Mouse (Mus musculus): ENCODE data around the gene Osbp. TPM values are rescaled to one million over a fixed set of nuclear protein-coding genes. Genes with fewer than 3 reads are reported as not detected.

Gene Osbp
- polyA plus RNA-seq, 1 experiment from 2014 or later, result 7.6 TPM

DNA sequence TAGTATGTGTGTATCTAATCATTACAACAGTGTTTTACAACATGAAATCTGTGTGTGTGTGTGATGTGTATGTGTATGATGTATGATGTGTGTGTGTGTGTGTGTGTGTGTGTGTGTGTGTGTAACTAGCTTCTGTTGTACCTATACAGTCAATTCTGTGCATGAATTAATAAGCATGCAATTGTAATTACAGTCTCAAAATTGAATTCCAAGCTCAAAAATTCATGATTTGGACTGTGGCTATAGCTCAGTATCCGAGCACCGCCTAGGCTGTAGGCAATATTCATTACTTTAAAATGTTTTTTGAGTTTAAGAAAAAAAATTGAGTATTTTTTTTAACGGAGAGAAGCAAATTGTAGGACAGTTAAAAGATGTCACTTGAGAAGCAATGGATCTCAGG, 35.9 kb downstream of the Osbp start:
- no peak overlapping the region for H3K9ac ChIP-seq (replicated peaks; ENCODE audit: low read depth, low read length)

DNA sequence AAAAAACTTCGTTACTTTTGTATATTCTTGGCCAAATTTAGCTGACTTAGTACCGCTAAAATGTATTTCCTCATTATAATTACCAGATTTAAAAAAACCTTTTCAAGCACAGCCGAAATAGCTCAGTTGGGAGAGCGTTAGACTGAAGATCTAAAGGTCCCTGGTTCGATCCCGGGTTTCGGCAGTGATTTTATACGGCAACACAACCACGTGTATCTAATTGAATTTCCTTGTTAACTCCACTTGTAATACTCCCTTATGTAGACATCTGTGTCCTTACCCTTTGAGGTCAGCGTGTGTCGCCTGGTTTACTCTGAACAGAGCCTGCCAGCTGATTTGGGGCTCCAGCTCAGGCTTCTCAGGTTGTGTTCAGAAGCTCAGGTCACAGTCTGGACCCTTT, 36.4 kb downstream of the Osbp start:
- no peak; the same call in 1 of the 2 replicates for ATAC-seq (ENCODE audit: low read depth)
- Histone ChIP-seq H3K27ac (ENCODE audit: low read depth, low read length) (no peak overlapping the region), H3K27me3 (ENCODE audit: control insufficient read depth, insufficient read depth, low read length) (no peaks in the 10 kb centered on the region), H3K36me3 (ENCODE audit: control insufficient read depth, insufficient read depth, low read length) (no peaks in the 10 kb centered on the region), H3K9ac (replicated peaks; ENCODE audit: low read depth, low read length) (no peak overlapping the region), H3K4me1 (ENCODE audit: control insufficient read depth, insufficient read depth, low read length) (peaks cover 9% of the 10 kb centered on the region; the same call in 1 of the 2 replicates), H3K4me3 (ENCODE audit: low read depth, low read length) (no peak overlapping the region), H3K4me2 (ENCODE audit: low read depth, low read length) (peak overlapping the region; percentile 31; the same call in 1 of the 2 replicates), H3K9me3 (ENCODE audit: control insufficient read depth, low read length) (no peaks in the 10 kb centered on the region)
- WGBS, result 5% methylated on average over 11 of the region's 11 CpGs

More for the DNA sequence above, 35.9 kb downstream of the Osbp start:
- H3K9me3 ChIP-seq (ENCODE audit: control insufficient read depth, low read length), result no peaks in the 10 kb centered on the region
- 35% methylated on average over 3 of the region's 3 CpGs for whole genome bisulfite sequencing
- H3K4me3 ChIP-seq (ENCODE audit: low read depth, low read length), result no peak overlapping the region
- no peaks in the 10 kb centered on the region for H3K27me3 ChIP-seq (ENCODE audit: control insufficient read depth, insufficient read depth, low read length)
- ATAC-seq (ENCODE audit: low read depth), result no peak
- no peak overlapping the region for H3K4me2 ChIP-seq (ENCODE audit: low read depth, low read length)
- no peaks in the 10 kb centered on the region for H3K36me3 ChIP-seq (ENCODE audit: control insufficient read depth, insufficient read depth, low read length)
- no peak overlapping the region for H3K27ac ChIP-seq (ENCODE audit: low read depth, low read length)
- peaks cover 7% of the 10 kb centered on the region; the same call in 1 of the 2 replicates for H3K4me1 ChIP-seq (ENCODE audit: control insufficient read depth, insufficient read depth, low read length)

DNA sequence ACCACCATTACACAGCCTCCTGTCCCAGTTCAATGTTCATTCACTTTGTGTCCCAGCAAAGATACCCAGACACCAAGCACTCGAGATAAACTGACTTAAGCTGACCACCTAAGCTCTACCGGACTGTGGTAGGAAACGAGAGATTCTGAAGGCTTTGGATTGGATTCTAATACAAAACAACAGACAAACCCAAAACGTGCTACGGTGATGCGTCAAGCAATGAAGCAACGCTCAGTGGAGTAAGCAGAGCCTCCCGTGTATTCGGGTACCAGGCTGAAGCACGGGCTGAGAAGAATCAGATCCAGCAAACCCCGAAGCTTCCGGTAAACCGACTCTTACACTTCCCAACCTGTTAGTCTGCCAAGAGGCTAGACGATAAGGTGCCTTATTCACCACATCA, 37.0 kb downstream of the Osbp start:
- ATAC-seq (ENCODE audit: low read depth), result no peak
- H3K4me2 ChIP-seq (ENCODE audit: low read depth, low read length), result peak overlapping the region; percentile 16; the same call in 1 of the 2 replicates
- peaks cover 9% of the 10 kb centered on the region; the same call in 1 of the 2 replicates for H3K4me1 ChIP-seq (ENCODE audit: control insufficient read depth, insufficient read depth, low read length)
- no peak overlapping the region for H3K4me3 ChIP-seq (ENCODE audit: low read depth, low read length)
- no peak overlapping the region for H3K9ac ChIP-seq (replicated peaks; ENCODE audit: low read depth, low read length)
- H3K9me3 ChIP-seq (ENCODE audit: control insufficient read depth, low read length), result no peaks in the 10 kb centered on the region
- WGBS, result 55% methylated on average over 14 of the region's 14 CpGs
- no peaks in the 10 kb centered on the region for H3K36me3 ChIP-seq (ENCODE audit: control insufficient read depth, insufficient read depth, low read length)
- no peak overlapping the region for H3K27ac ChIP-seq (ENCODE audit: low read depth, low read length)
- H3K27me3 ChIP-seq (ENCODE audit: control insufficient read depth, insufficient read depth, low read length), result no peaks in the 10 kb centered on the region

DNA sequence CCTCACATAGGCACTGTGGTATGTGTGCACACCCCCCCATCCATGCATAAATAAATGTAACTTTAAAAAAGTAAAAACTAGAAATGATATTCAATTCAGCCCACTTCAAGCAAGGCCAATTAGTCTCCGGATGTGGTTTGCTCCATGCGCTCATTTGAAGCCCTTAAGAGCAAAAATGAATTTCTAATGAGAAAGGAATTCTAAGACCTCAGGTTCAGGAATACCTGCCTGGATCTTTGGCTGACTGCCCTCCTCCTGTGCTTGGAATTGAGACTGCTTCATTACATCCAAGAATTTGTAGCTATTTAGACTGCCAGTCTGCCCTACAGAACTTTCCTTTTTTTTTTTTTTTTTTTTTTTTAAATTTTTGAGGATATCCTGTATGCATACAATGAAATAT, 37.8 kb downstream of the Osbp start:
- H3K4me1 ChIP-seq (ENCODE audit: control insufficient read depth, insufficient read depth, low read length), result peaks cover 9% of the 10 kb centered on the region; the same call in 1 of the 2 replicates
- no peaks in the 10 kb centered on the region for H3K27me3 ChIP-seq (ENCODE audit: control insufficient read depth, insufficient read depth, low read length)
- no peak overlapping the region for H3K4me2 ChIP-seq (ENCODE audit: low read depth, low read length)
- no peaks in the 10 kb centered on the region for H3K36me3 ChIP-seq (ENCODE audit: control insufficient read depth, insufficient read depth, low read length)
- no peak overlapping the region for H3K4me3 ChIP-seq (ENCODE audit: low read depth, low read length)
- no peak overlapping the region for H3K27ac ChIP-seq (ENCODE audit: low read depth, low read length)
- no peaks in the 10 kb centered on the region for H3K9me3 ChIP-seq (ENCODE audit: control insufficient read depth, low read length)
- no peak for ATAC-seq (ENCODE audit: low read depth)
- no peak overlapping the region for H3K9ac ChIP-seq (replicated peaks; ENCODE audit: low read depth, low read length)
- 95% methylated on average over 2 of the region's 2 CpGs for WGBS

DNA sequence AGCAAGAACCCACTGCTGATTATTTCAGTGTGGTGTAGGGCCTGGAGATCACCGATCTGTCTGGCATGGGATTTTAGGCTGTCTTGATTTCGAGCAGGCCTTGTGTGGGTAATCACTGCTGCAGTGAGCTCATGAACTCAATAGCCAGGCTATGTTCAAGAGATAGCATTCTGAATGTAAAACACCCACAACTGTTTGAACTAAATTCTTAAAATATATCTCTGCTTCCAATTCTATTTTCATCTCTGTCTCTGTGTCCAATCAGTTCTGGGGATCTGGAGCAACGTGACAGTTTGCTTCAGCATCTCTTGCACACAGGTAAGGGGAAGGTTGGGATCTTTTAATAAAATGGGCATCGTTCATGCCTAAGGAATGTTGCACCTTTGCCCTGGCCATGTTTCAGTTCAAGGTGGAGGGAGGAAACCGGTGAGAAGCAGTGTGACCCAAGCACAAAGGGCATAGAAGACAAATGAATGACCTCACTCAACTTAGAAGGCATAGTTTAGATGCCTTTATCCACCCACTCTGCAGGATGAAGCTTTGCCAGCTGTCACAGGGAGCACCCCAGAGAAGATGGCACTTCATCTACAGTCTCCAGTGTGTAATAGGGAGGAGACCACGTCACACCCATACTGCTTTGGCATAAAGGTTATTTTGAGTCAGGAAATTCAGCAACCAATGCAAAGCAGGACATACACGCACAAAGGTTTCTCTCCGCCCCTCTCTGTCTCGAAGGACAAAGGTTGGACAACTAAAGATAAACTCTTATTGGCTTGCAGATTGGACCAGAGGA, 38.7 kb downstream of the Osbp start:
- Histone ChIP-seq H3K4me1 (ENCODE audit: control insufficient read depth, insufficient read depth, low read length) (peaks cover 9% of the 10 kb centered on the region; the same call in 1 of the 2 replicates), H3K27me3 (ENCODE audit: control insufficient read depth, insufficient read depth, low read length) (no peaks in the 10 kb centered on the region), H3K9me3 (ENCODE audit: control insufficient read depth, low read length) (no peaks in the 10 kb centered on the region), H3K9ac (replicated peaks; ENCODE audit: low read depth, low read length) (peak overlapping the region; percentile 54; the same call in 1 of the 2 replicates), H3K4me3 (ENCODE audit: low read depth, low read length) (peak overlapping the region; percentile 50), H3K36me3 (ENCODE audit: control insufficient read depth, insufficient read depth, low read length) (no peaks in the 10 kb centered on the region), H3K4me2 (ENCODE audit: low read depth, low read length) (peak overlapping the region; percentile 70), H3K27ac (ENCODE audit: low read depth, low read length) (peak overlapping the region; percentile 56; the same call in 1 of the 2 replicates)
- WGBS, result 60% methylated on average over 9 of the region's 9 CpGs
- no peak for ATAC-seq (ENCODE audit: low read depth)

DNA sequence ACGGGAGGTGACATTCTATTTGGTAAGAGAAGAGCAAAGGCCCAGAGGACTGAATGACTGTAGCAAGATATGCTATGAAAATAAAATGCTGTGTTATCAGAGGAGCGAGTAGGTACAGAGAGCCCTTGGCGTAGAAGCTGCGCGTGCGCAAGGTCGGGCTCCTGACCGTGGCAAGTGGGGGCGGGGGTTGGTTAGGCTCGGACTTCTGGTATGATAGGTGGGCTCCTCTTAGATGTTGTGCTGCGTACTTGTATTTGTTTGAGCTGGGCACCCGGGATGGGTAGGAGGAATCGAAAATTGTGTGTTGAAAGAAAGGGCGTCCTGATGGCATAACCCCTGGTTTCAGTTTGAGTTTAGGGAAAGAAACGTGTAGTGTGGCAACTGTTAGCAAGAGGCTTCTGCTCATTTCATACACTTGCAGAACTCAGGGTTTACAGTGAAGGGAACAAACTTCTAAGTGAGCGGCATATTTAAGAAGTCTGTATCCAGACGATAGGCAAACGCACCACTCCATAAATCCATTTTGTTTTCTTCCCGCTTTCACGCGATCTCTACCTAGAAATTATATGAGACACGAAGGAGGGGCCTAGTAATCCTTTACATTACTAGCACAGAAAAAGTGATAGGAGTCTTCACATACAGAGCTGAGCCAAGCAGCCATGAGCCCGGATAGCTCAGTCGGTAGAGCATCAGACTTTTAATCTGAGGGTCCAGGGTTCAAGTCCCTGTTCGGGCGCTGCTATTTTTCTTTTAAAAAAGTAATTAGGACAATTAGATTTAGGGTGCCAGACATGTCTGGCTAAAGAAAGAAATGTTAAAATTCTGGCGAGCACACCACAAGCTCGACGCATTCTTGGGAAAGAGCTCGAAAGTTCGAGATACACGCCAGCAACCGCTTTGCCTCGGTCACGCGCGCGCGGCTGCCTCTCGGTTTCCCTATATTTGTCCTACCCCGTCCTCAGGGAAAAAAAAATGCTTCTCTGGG, 39.9 kb downstream of the Osbp start:
- Histone ChIP-seq H3K36me3 (ENCODE audit: control insufficient read depth, insufficient read depth, low read length) (no peaks in the 10 kb centered on the region), H3K9ac (replicated peaks; ENCODE audit: low read depth, low read length) (peak overlapping the region; percentile 54), H3K27ac (ENCODE audit: low read depth, low read length) (peak overlapping the region; percentile 56), H3K4me2 (ENCODE audit: low read depth, low read length) (peak overlapping the region; percentile 70), H3K4me1 (ENCODE audit: control insufficient read depth, insufficient read depth, low read length) (peaks cover 9% of the 10 kb centered on the region; the same call in 1 of the 2 replicates), H3K4me3 (ENCODE audit: low read depth, low read length) (peak overlapping the region; percentile 50), H3K9me3 (ENCODE audit: control insufficient read depth, low read length) (no peaks in the 10 kb centered on the region), H3K27me3 (ENCODE audit: control insufficient read depth, insufficient read depth, low read length) (no peaks in the 10 kb centered on the region)
- WGBS, result under 1% methylated on average over 41 of the region's 41 CpGs
- peak; percentile 80 for ATAC-seq (ENCODE audit: low read depth)

DNA sequence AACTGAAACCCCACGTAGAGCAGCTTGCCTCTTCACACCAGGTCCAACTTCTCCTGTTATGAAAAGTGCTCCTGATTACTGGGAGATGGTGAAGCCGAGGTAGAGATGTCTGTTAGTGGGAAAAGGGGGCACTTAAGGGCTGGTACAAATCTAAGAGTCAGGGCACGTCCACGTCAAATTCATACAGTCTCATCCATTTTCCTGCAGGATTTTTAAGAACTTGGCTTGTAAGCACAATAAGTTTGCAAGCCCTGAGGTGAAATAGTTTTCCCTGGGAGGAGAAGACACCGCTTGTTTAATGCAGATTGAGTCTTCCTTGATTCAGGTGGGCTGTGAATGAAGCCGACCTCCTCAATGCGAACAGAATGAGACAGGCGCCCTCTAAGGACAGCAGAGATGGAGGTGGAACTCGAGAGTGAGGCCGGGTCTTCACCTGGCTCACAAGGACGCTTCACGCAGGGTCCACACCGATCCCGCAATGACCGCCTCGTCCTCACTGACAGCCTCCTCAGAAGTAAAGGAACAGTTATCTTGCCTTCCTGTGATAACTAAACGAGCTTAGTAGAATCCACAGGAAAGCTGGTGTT, 40.7 kb downstream of the Osbp start:
- Histone ChIP-seq H3K9me3 (ENCODE audit: control insufficient read depth, low read length) (no peaks in the 10 kb centered on the region), H3K4me3 (ENCODE audit: low read depth, low read length) (peak overlapping the region; percentile 50), H3K36me3 (ENCODE audit: control insufficient read depth, insufficient read depth, low read length) (no peaks in the 10 kb centered on the region), H3K4me1 (ENCODE audit: control insufficient read depth, insufficient read depth, low read length) (peaks cover 9% of the 10 kb centered on the region; the same call in 1 of the 2 replicates), H3K4me2 (ENCODE audit: low read depth, low read length) (peak overlapping the region; percentile 70), H3K9ac (replicated peaks; ENCODE audit: low read depth, low read length) (peak overlapping the region; percentile 47; the same call in 1 of the 2 replicates), H3K27ac (ENCODE audit: low read depth, low read length) (peak overlapping the region; percentile 55; the same call in 1 of the 2 replicates), H3K27me3 (ENCODE audit: control insufficient read depth, insufficient read depth, low read length) (no peaks in the 10 kb centered on the region)
- ATAC-seq (ENCODE audit: low read depth), result no peak
- WGBS, result 2% methylated on average over 17 of the region's 17 CpGs

DNA sequence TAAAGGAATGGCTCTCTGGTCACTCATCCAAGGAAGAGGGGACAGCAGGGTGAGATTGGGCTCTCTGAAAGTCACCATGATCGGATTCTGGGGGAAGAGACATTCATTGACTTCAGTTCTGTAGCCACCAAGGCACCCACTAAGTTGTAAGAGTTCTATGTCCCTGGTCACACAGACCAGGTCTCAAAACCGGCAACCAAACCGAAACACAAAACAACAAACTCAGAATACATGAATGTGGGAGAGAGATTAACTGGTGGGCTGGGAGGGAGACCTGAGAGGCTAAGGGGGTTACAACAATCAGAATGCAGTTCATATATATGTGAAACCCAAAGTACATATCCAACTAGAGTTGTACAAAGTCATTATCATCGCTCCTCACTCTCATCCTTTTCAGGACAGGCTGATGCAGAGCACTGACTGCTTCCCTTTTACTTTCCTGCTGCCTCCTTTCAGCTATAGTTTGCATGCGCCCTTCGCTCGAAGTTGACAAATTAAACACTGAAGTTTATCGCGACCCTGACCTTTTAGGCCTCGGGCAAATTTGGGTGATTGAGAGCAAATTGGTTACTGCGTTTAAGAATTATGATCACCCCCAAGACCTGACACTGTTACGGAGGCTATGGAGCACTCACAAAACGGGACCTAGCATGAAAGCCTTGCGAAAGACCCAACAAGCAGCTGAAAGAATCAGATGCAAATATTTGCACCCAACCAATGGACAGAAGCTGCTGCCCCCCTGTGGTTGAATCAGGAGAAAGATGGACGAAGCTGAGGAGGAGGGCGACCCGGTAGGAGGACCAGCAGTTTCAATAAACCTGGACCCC, 41.6 kb downstream of the Osbp start:
- Histone ChIP-seq H3K27ac (ENCODE audit: low read depth, low read length) (no peak overlapping the region), H3K4me3 (ENCODE audit: low read depth, low read length) (peak overlapping the region; percentile 50), H3K36me3 (ENCODE audit: control insufficient read depth, insufficient read depth, low read length) (no peaks in the 10 kb centered on the region), H3K27me3 (ENCODE audit: control insufficient read depth, insufficient read depth, low read length) (no peaks in the 10 kb centered on the region), H3K4me1 (ENCODE audit: control insufficient read depth, insufficient read depth, low read length) (peaks cover 9% of the 10 kb centered on the region; the same call in 1 of the 2 replicates), H3K9ac (replicated peaks; ENCODE audit: low read depth, low read length) (no peak overlapping the region), H3K4me2 (ENCODE audit: low read depth, low read length) (peak overlapping the region; percentile 70), H3K9me3 (ENCODE audit: control insufficient read depth, low read length) (no peaks in the 10 kb centered on the region)
- ATAC-seq (ENCODE audit: low read depth), result no peak
- WGBS, result 12% methylated on average over 17 of the region's 17 CpGs
